Mouse (Mus musculus): ENCODE results near the gene Gm17402.

Gm17402 gene

DNA sequence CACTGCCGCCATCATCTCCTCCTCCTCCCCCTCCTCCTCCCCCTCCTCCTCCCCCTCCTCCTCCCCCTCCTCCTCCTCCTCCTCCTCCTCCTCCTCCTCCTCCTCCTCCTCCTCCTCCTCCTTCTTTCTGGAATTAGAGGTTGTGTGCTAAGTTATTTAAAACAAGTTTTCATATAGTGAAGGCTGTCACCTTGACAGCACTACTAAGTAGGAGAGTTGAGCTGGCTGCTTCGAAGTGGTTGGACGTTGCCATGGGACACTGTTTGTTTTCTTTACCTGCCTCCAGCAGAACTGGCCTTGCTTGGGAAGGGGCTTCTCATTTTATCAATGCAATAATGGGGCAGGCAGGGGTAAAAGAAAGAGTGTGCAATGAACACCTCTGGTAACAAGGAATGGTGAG lies at the start of gene Gm17402:
Gene Gm17402, minus strand, starts transcription at position 101 of the 400 bp plus-strand sequence.
- no peak for DNase-seq (ENCODE audit: low spot score)

- DNase-seq (ENCODE audit: low spot score), result no peak
Measured at GRCm38 (mm10) chr3:67378215-67378614, 3.3 kb upstream of the Gm17402 start.

DNA sequence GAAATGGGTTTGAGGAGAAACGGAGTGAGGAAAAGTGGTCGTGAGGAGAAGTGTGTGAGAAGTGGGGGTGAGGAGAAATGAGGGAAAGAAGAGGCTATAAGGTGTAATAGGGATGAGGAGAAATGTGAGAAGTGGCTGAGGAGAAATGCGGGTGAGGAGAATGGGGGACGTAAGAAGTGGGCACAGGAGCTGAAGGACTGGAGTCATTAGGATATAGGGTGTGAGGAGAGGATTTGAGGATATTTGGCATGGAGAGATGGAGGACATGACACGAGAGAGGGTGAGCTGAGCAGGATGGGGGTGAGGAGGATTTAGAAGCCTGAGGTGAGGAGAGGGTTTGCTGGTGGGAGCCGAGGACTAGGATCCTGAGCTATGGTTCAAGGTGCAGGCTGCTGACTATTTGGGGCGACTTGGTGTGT lies 594 bp downstream of the Gm17402 start:
- no peak for DNase-seq (ENCODE audit: low spot score)

- peak; percentile 77 for DNase-seq (ENCODE audit: low spot score)
Measured at GRCm38 (mm10) chr3:67373872-67374271, 1.1 kb downstream of the Gm17402 start, which contains the start of gene Mlf1. Gene Mlf1 (plus strand): TSS chr3:67374097.

- no peak for DNase-seq (ENCODE audit: low spot score)
Measured at GRCm38 (mm10) chr3:67372781-67373180, 2.2 kb downstream of the Gm17402 start.

DNA sequence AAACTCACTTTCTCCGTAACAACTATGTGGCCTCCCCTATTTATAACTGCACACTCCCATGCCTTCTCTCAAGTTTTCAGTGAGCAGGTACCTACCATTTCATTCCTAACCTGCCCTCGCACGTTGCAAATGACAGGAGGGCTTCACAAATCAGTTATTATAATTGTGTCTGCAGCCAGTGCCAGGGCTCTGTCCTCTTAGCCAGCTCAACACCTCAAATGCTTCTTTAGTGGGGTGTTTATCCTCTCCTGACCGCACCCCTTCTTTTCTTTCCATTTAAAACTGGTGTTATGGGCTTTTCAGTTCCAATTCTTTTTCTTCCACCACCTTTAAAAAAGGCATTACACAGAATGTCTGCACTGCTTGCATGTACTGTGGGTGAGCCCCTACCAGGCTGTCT lies 2.8 kb downstream of the Gm17402 start:
- no peak for DNase-seq (ENCODE audit: low spot score)

DNA sequence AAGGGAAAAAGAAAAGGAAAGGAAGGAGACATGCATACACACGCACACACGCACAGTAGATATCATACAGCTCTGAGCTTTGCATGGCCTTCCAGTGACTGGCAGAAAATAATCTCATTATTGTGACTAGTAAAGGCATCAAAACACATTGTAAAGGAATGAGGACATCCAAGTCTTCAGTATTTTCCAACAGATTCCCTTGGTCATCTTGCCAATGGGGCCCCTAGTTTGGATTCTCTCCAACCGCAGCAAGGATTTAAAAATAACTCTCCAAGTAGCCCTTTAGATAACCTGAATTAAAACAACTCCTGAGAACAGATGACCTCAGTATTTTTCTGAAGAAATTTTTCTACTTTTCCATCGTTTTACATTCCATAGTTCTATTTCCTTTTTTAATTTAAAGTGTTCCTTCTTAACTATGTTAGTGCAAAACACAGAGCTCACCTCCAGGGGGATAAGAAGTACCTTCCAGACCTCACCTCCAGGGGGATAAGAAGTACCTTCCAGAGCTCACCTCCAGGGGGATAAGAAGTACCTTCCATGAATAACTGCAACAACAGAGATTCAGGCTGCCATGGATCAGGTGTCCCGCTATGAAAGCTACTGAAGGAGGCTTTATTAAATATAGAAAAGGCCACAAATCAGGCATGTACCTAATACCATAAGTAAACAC lies 5.4 kb downstream of the Gm17402 start:
- DNase-seq (ENCODE audit: low spot score), result no peak

- no peak for DNase-seq (ENCODE audit: low spot score)
Measured at GRCm38 (mm10) chr3:67367481-67367880, 7.5 kb downstream of the Gm17402 start.

GRCm38 (mm10) chr3:67366087-67366892 lies 8.7 kb downstream of the Gm17402 start:
- no peak for DNase-seq (ENCODE audit: low spot score)

DNA sequence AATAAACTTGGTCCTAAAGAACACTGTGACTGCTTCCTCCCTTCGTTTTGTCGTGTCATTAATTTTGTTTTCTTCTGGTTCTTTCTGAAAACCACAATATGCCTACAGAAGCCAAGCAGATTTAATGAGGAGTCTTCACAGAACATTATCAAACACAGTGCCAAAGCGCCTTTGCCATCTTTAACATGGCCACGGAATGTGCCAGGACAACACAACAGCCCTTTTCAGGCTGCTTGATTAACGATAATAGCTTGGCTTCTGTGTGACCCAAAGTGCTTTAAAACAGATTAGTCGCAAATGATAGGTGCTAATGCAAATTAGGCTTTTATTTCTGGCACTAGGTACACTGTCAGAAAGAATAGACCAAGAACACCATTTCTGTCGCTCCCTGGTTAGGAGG lies 16.6 kb downstream of the Gm17402 start:
- DNase-seq (ENCODE audit: low spot score), result no peak

DNA sequence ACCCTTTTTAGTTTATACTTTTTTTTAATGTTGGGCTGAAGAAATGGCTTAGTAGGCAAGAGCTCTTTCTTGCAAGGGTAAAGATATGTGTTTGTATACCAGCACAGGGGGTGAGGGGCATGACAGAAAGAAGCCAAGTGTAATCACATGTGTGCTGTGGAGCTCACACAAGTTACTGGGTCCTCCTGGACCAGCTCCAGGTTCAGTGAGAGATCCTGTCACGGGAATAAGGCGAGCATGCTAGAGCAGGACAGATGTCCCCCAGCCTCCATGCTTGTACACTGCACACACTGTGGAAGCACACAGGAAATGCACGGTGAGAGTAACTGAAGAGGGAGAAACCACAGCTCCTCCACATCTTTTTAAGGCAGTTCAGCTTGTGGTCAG lies 22.2 kb downstream of the Gm17402 start:
- DNase-seq (ENCODE audit: low spot score), result no peak

GRCm38 (mm10) chr3:67352128-67352762 lies 22.7 kb downstream of the Gm17402 start:
- peak; percentile 37 for DNase-seq (ENCODE audit: low spot score)

DNA sequence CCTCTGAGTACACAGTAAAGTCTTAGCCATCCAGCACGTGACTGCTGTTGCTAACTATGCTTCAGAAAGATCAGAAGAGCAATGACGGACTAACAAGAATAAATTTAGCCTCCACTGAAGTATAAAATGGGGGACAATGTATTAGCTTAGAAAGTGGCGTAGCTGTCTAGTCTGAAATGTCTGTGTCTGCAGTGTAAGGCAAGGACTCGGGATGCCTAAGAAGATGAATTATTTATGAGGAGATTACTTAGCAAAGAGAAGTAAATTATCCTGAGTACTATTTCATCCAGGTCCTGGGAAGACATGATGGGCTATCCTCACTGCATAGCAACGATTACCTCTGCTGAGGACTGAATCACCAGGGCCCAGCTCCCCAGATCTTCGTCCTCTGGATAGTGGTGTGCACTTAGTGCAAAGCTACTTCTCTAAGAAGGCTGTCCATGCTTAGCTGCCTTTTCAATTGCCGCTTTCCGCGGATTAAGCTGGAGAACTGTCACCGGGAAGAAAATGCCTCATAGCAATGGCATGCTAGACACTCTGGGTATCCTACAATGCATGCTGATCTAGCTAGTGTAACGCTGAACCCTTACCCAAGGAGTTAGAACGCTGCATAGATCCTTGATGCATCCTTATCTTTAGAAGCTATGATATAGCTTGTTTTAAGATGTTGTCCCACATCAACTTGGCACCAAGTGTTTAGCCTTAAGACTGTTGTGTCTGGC lies 23.4 kb downstream of the Gm17402 start:
- DNase-seq (ENCODE audit: low spot score), result no peak

DNA sequence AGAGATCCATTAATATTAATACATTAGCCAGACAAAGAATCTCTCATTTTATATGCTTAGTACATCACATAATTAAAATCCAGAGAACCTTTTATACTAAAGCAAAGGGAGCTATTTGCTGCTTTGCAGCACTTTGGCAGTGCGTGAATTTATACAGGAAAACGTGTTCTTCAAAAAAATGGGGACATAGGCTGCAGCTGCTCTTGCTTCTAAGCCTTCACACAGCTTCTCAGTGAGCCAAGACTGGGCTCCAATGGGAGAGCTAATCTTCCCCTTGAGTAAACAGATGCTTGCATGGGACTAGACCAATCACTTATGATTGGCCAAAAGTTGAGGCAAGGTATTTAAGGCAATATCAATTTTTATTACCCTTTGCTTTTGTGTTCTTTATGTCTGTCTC lies 28.3 kb downstream of the Gm17402 start:
- DNase-seq (ENCODE audit: low spot score), result no peak

DNA sequence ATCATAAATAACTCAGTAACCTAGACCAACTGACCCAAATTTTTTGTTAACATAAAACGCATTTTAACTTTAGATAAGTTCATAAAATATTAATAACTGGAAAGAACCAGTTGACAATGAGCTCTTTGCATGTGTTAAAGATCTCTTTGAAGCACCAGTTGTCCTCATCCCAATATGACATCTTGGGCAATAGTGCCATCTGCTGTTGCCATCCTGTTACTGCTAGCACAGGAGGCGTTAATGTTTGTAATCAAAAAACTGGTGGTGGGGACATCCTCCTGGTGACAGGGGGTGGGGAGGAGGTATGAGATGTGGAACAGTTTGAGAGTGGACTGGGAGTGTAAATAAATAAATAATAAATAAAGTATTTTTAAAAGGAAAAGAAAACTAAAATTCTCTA lies 30.4 kb downstream of the Gm17402 start:
- peak; percentile 22 for DNase-seq (ENCODE audit: low spot score)

DNA sequence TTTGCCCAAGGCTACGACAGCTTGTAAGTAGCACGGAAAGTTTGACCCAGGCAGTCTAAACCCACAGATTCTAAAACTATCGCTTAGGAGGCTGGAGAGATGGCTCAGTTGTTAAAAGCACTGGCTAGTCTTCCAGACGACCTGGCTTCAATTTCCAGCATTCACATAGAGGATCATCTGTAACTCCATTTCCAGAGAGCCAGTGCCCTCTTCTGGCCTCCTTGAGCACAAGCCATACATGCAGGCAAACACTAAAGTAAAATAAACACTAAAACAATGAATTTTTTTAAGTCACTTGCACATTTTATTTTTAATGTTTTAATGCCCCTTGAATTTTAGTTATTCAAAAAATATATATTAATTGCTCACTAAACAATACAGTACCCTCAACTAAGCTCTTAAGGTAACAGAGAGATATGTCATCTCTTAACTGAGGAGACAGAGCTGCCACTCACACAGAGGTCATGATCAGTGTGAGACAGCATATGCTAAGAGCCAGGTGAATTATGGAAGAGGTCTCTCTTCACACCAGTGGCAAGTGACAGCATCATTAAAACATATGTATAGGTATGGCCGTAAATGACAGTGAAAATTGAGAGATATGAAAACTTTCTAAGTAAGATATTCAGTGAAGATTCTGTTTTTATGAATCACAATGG lies 31.8 kb downstream of the Gm17402 start:
- no peak for DNase-seq (ENCODE audit: low spot score)

DNA sequence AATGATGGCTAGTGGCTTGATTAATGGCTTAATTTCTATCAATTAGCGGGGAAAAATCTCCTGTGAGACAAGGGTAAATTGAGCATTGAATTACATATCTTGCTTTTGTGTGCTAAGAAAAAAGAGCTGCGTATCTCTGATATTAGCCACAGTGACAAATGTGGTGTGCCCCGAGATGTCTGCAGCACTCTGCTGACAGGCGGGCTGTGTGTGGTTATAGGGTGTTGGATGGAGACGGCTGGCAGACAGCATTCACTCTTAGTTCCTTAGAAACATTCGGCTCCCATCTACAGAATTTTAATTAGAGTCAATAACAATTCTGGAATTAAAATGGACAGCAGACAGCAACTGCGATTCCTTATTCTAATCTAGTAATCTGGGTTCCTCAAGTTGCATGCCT lies 34.0 kb downstream of the Gm17402 start:
- DNase-seq (ENCODE audit: low spot score), result no peak

DNA sequence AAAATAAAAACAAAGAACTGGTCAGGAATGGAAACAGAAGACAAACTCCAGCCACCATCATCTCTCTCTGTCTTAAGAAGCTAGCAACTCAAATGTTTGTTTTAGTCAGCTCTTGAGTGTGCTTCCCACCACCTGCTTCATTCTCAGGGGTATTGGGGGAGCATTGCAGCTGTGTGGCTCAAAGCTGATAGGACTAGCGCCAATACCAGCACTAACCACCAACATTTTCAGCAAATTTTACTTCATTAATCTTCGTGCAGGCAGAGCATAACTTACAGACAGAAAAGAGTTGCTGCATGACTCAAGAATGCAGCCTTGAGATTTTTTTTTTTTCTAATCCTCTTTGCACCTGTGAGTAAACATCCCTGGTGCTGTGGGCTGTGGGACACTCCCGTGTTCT lies 35.4 kb downstream of the Gm17402 start:
- no peak for DNase-seq (ENCODE audit: low spot score)

DNA sequence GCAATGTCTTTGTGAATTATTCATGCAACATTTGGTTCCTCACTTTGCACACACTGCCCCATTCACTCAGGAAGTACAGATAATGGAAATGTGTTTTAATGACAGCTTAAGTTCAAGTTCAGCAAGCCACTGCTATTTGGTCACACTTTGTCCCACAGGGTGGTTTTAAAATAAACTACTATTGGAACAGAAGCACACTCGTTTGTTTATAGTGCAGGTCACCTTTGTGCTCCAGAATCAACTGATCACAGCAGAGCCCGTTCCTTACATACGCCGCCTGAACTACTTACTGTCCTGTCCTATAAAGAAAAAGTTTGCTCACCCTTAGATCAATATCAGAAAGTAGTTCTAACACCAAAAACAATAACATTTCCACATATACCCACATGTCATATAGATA lies 52.5 kb downstream of the Gm17402 start:
- DNase-seq (ENCODE audit: low spot score), result no peak
